Mouse (Mus musculus) heart, adult 8-10 months (tissue): ENCODE data around the gene Olfr822. TPM values are rescaled to one million over a fixed set of nuclear protein-coding genes. Genes with fewer than 3 reads are reported as not detected.
"Not testable (repeated sequence)": the region's sequence is repeated elsewhere in the genome, so short reads cannot be mapped to it uniquely, and the experiment has no call there.

ENCODE experiments used
- DNase-seq: peaks from one replicate; pipeline ENCODE4 v3.0.0; 2022; ENCODE audit warnings: low spot score
- total RNA-seq, 4 experiments: library from RNA; stranded (reverse); gene quantifications; 2 replicates each; pipeline ENCODE4 v1.2.4; 2022

Olfr822 gene
- total RNA-seq: not detected

DNA sequence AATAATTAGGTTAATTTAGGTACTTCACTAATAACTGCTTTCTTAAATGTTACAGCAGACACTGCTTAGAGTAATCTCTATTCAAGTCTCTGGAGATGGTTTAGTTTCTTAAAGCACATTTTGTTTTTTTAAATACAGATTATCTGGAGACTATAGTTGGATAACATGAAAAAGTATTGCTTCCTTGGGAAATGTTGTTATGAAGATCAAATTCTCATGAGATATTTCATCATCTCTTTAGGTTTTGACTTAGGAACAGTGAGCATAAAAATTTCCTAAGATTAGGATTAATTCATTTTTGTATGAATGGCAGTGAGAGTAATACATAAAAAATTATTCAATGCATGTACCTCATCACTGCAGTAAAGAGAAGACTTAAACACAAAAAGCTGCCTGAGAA lies at the start of gene Olfr822:
Gene Olfr822, plus strand, starts transcription at position 301 of the 400 bp plus-strand sequence.
- no peak for DNase-seq

DNA sequence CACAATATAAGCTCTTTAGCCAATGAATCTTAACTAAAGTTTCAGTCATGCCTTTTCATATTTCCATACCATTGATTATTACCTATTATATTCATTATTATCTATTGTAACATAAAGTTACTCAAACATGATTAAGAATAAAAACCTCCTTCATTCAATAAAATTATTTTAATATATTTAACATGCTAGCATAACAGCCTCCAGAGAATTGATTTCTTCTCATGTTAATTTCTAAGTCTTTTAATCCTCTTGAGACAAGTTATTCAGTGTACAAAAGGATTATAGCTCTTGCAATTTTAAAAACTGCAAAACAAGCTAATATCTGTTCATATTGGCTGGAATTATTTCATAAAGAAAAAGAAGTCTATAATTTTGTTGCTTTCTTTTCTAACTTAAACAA lies 41.0 kb upstream of the Olfr822 start, which contains the start of gene Olfr821:
Gene Olfr821, plus strand, starts transcription at position 301 of the 400 bp plus-strand sequence.
- no peak for DNase-seq

DNA sequence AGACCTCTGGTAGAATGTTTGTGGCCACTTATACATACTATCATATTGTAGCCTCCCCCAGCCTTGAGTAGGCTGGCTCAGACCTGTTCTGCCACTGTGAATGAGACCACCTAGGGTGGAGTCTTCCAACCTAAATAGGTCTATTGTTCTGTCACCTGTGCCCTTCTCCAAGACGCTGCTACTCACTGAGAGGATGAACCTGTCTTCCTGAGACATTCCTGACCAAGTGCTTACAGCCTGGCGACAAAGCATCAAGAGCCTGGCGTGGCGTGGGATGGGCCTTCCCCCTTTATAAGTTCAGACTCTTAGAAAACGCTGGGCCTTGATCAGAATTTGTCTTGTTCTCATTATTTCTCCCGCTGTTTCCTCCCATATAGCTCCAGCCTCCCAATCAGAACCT lies 33.9 kb upstream of the Olfr822 start:
- DNase-seq: no peak

DNA sequence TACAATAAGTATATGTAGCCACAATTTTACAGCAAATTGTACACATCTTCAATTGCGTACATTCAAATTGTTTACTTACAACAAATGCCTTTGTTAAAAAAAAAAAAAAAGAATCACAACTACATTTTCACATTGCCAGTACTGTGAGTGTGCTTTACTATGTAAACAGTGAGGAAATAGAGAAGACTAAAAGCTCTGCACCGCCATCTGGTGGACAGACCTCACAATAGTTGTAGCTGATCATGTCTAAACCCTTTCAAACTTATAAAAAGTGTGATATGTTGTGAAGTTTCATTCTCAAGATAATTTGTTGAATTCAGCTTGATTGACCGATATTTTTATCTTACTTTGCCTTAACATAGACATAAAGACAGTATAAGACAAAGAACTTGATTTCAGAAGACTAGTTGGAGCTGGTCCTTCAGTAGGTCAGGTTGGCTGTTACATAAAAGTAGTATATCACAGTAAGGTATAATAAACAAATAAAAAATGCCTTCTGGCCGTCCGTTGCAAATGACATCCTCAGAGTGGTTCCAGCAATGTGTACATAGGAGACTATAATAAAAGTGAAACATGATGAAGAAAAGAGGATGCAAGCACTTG lies 21.9 kb downstream of the Olfr822 start:
- DNase-seq: no peak

DNA sequence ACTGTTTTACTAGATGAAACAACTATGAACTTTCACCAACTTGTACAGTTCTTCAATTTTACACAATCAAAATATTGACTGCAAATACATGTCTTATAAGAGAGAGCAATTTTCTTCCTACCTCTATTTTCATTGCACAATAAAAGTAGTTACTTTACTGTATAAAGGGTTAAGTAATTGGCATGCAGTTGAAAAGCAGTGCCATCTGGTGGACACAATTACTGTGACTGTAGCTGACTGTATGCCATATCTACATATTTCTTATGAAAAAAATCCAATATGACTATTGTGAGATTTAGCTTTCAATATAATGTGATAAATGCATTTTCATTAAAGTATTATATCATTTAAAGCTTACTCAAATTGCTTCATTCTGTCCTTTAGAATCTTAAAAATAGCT lies 25.1 kb downstream of the Olfr822 start:
- DNase-seq: no peak

DNA sequence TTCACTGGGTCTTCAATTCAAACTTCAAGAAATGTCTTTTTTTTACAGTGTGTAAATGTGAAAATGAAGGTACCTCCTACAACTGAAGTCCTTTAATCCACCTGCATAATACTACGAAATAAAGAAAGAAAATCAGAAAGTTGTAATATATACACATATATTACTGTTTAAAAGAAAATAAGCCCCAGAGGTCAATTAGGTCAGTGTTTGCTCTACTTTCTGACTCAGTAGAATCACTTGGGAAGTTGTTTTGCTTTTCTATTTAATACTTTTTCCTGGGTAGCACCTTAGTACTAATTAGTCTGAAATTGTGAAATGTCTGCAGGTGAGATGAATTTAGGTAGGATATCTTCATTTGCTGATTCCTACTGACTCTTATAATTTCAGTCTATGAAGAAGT lies 44.3 kb downstream of the Olfr822 start, which contains the start of gene Olfr823:
Gene Olfr823, minus strand, starts transcription at position 101 of the 400 bp plus-strand sequence.
- DNase-seq: not testable (repeated sequence)

DNA sequence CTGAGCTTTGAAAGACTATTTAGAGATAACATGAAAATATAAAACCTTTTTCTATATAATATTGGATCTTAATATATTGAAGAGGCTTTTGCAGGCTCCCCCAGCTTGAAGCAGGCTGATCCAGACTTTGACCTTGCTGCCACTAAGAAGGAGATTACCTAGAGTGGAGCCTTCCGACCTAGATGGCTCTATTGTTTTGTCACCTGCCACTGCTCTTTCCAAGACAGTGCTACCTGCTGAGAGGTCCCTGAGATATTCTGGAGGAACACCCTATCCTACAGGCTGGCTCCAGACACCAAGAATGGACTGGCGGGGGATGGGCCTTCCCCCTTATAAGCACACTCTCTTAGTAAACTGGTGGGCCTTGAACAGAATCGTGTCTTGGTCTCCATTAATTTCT lies 45.0 kb downstream of the Olfr822 start:
- not testable (repeated sequence) for DNase-seq

Other genes with a start within 250 kb of the Olfr822 start
- gene Olfr812, start 225.1 kb upstream of the Olfr822 start, total RNA-seq: not detected
- gene Olfr813, start 215.8 kb upstream of the Olfr822 start, total RNA-seq: not detected
- not detected for gene Olfr814, start 191.4 kb upstream of the Olfr822 start, total RNA-seq
- gene Olfr815, start 165.3 kb upstream of the Olfr822 start, total RNA-seq: not detected
- gene Olfr816, start 155.6 kb upstream of the Olfr822 start, total RNA-seq: not detected
- not detected for gene Olfr818, start 122.1 kb upstream of the Olfr822 start, total RNA-seq
- not detected for gene Olfr819, start 103.9 kb upstream of the Olfr822 start, total RNA-seq
- gene Olfr247, start 95.1 kb upstream of the Olfr822 start, total RNA-seq: not detected
- gene Gm10310, start 86.1 kb upstream of the Olfr822 start, total RNA-seq: not detected
- gene Olfr820, start 58.6 kb upstream of the Olfr822 start, total RNA-seq: not detected
- gene Olfr821, start 40.9 kb upstream of the Olfr822 start, total RNA-seq: not detected
- gene Olfr823, start 44.2 kb downstream of the Olfr822 start, total RNA-seq: not detected
- not detected for gene Olfr824, start 58.8 kb downstream of the Olfr822 start, total RNA-seq
- not detected for gene Olfr825, start 95.6 kb downstream of the Olfr822 start, total RNA-seq
- not detected for gene Olfr826, start 113.0 kb downstream of the Olfr822 start, total RNA-seq
- gene Olfr827, start 143.2 kb downstream of the Olfr822 start, total RNA-seq: not detected
- gene Neurod4, start 209.0 kb downstream of the Olfr822 start, total RNA-seq: not detected